Mouse (Mus musculus): ENCODE measurements around the gene Tmem127.

- TF ChIP-seq TAL1 (IDR thresholded peaks at IDR 0.05; ENCODE audit: low read length) (no peak), GATA1 (IDR thresholded peaks at IDR 0.05; ENCODE audit: low read length) (no peak)
These were observed 22.0 kb downstream of the Tmem127 start, which contains the start of gene Stard7 for GRCm38 (mm10) chr2:127269491-127270299.
